Mouse (Mus musculus) right cerebral cortex, postnatal 25 days (tissue): Measurements from ENCODE around the gene Gm49337.
"Not testable (repeated sequence)": the region's sequence is repeated elsewhere in the genome, so short reads cannot be mapped to it uniquely, and the experiment has no call there.

Experiments used
- DNase-seq: peaks from one replicate; pipeline ENCODE4 v3.0.0; 2022

The Gm49337 gene

GRCm38 (mm10) chr4:116217046-116217445, 43.9 kb downstream of the Gm49337 start:
- DNase-seq = no peak

- DNase-seq = not testable (repeated sequence)
Observed at GRCm38 (mm10) chr4:116217661-116218060, 44.5 kb downstream of the Gm49337 start.

GRCm38 (mm10) chr4:116219056-116219455, 45.9 kb downstream of the Gm49337 start:
- no peak for DNase-seq

- no peak for DNase-seq
Observed at GRCm38 (mm10) chr4:116220071-116220650, 47.0 kb downstream of the Gm49337 start.

- DNase-seq = no peak
Observed at GRCm38 (mm10) chr4:116220780-116221139, 47.6 kb downstream of the Gm49337 start.

GRCm38 (mm10) chr4:116221140-116221851, 48.1 kb downstream of the Gm49337 start, which contains the start of gene Pik3r3:
Gene Pik3r3, plus strand, starts transcription at chr4:116221618.
- peak; percentile 98 for DNase-seq

- no peak for DNase-seq
Observed at GRCm38 (mm10) chr4:116221996-116222842, 49.0 kb downstream of the Gm49337 start.

GRCm38 (mm10) chr4:116222843-116223119, 49.6 kb downstream of the Gm49337 start:
- DNase-seq = no peak

- no peak for DNase-seq
Observed at GRCm38 (mm10) chr4:116243377-116243776, 70.2 kb downstream of the Gm49337 start.

- DNase-seq = no peak
Observed at GRCm38 (mm10) chr4:116244240-116244639, 71.1 kb downstream of the Gm49337 start.

GRCm38 (mm10) chr4:116245926-116246325, 72.7 kb downstream of the Gm49337 start:
- DNase-seq = not testable (repeated sequence)

- DNase-seq = no peak
Observed at GRCm38 (mm10) chr4:116249986-116250385, 76.8 kb downstream of the Gm49337 start.

GRCm38 (mm10) chr4:116268220-116268619, 95.0 kb downstream of the Gm49337 start:
- DNase-seq = no peak

- DNase-seq = no peak
Observed at GRCm38 (mm10) chr4:116282211-116282610, 109.0 kb downstream of the Gm49337 start.

GRCm38 (mm10) chr4:116291561-116291960, 118.4 kb downstream of the Gm49337 start:
- peak; percentile 35 for DNase-seq

GRCm38 (mm10) chr4:116293296-116293695, 120.1 kb downstream of the Gm49337 start:
- no peak for DNase-seq

- DNase-seq = no peak
Observed at GRCm38 (mm10) chr4:116300878-116301355, 127.7 kb downstream of the Gm49337 start.

GRCm38 (mm10) chr4:116304551-116304950, 131.4 kb downstream of the Gm49337 start:
- DNase-seq = no peak

- DNase-seq = no peak
Observed at GRCm38 (mm10) chr4:116317575-116317974, 144.4 kb downstream of the Gm49337 start.

- no peak for DNase-seq
Observed at GRCm38 (mm10) chr4:116322127-116322526, 148.9 kb downstream of the Gm49337 start.

GRCm38 (mm10) chr4:116329256-116329655, 156.1 kb downstream of the Gm49337 start:
- no peak for DNase-seq

GRCm38 (mm10) chr4:116336294-116336693, 163.1 kb downstream of the Gm49337 start:
- no peak for DNase-seq

GRCm38 (mm10) chr4:116342119-116342518, 168.9 kb downstream of the Gm49337 start:
- DNase-seq = peak; percentile 21
